Mouse (Mus musculus): ENCODE data around the gene Cabcoco1.

DNA sequence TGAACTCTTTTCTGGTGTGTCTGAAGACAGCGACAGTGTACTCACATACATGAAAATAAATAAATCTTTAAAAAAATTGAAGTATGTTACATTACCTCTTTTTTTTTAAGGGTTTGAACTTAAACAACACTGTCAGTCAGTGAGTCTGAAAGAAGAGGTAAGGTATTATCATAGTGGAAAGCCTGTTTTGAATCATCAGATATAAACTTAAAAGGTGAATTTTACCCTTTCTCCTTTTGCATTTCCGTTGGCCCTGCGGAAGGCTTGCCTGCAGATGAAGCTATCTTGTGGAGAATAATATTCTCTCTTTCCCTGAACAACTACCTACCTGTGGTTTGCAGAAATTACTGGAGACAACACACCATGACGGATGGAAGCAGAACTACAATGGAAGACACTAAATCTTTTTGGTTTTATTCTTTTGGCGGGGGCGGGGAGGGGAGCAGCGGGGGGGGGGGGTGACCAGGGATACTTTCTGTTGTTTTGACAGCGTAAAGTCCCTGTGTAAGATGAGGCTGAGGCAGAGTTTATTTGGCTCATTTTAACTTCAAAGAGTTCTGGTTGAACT lies 96.4 kb downstream of the Cabcoco1 start:
- TF ChIP-seq CTCF (IDR thresholded peaks at IDR 0.05; ENCODE audit: control insufficient read depth, insufficient read depth, insufficient replicate concordance, low read depth, low read length) (no peak), POLR2A (IDR thresholded peaks at IDR 0.05; ENCODE audit: control insufficient read depth, low read depth, low read length) (no peak)
